Mouse (Mus musculus) liver, embryonic 14.5 days (tissue): ENCODE measurements around the gene Stra8.
A peak's percentile ranks its signal among the peaks of the same experiment; 100 is the strongest.

Experiments used
- CTCF ChIP-seq: IDR thresholded peaks from 2 replicates; pipeline ENCODE4 v1.5.1; 2016; ENCODE audit warnings: antibody characterized with exemption, low read depth, control low read depth
- EP300 ChIP-seq: IDR thresholded peaks from 2 replicates; pipeline ENCODE4 v1.6.1; 2016; ENCODE audit warnings: antibody characterized with exemption, low read depth

DNA sequence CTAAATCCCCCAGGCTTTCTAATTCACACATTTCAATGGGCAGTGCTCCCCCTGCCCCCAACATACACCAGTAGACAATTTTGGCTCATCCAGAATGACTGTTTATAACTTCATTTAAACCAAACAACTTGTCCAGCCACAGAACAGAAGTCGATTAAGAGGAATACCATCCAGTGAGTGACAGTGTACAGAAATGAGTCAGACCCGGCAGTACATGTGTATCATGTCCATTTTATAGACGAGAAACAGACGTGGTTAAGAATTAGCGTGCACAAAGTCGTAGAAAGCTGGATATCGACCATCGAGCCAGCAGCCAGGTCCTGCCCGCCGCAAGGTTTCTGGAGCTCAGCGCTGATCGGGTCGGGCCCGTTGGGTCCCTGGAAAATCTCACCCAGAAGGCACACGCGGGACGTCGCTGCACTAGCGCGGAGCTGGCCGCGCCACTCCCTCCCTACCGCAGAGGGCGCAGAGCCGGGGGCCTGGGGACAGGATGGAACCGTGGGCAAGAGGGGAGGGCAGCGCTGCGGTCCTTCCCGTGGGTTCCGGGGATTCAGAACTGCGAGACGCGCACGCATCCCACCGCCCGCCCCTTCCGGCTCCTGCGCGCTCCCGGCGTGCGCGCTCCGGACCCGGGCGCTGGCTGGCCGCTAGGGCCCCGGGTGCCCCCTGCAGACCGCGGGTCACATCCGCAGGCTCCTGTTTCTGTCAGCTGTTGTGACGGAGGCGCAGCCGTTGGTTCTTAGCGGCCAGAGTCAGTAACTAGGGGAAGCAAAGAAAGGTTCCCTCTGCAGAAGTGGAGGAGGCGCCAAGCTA is 42.2 kb upstream of the Stra8 start, which contains the start of gene Cyren:
- TF ChIP-seq CTCF (peak; percentile 70), EP300 (no peak)
